In the genomic region with DNA sequence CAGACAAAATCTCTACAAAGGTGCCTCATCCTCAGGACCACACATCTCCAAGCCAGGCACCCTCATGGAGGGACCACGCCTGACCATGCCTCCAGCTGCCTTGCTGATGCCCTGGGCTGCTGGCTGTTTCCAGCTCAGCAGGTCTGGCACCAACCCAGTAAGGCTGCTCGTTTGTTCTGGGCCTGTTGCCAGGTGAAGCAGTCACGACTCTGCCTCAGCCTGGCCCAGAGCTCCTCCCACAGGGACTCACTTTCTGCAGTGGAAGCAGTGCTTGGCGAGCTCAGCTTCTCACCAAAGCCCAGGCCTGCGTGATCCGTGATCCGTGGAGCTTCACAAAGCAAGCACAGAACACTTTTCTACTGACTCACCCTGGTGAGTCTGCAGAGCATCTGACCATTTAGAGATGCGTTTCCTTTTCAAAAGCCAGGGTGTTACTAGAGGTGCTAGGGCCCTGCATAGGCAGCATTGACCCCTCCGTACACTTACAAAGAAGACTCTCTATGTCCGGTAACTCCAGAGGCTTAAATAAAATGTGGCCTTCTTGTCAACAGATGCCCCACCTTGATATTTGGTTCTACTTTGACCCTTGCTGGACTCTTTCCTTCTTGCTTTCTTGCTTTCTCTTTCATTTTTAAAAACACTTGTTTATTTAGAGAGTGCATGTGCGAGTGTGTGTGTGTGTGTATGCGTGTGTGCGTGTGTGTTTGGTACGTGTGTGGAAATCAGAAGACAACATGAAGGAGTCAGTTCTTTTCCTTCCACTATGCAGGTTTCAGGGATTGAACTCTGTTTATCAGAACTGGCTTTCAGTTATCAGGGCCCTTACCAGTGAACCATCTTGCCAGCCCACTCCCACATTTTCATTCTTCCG, we compare ENCODE assay signal across 8 mouse cellular contexts. TPM values are rescaled to one million over a fixed set of nuclear protein-coding genes. Genes with fewer than 3 reads are reported as not detected.
A peak's percentile ranks its signal among the peaks of the same experiment; 100 is the strongest.
DNase-seq lines count a peak whose midpoint lies in the region; ATAC-seq and TF ChIP-seq lines count a peak whose summit lies in the region.

No protein-coding gene starts in this region.

- H3K4me3 ChIP-seq in forebrain, embryonic 11.5 days (ENCODE audit: low read depth, low read length) = no peak overlapping the region
- no peak overlapping the region for H3K4me3 ChIP-seq in forebrain, embryonic 10.5 days
- H3K4me3 ChIP-seq in intestine, embryonic 14.5 days (ENCODE audit: low read depth, low read length) = no peak overlapping the region
- no peak overlapping the region for H3K4me3 ChIP-seq in left cerebral cortex, adult 2 months
- H3K4me3 ChIP-seq in midbrain, embryonic 13.5 days (replicated peaks) = no peak overlapping the region
- peak overlapping the region; percentile 5; the same call in 1 of the 2 replicates for H3K4me3 ChIP-seq in spleen, adult 2 months (ENCODE audit: extremely low read depth, insufficient read depth, insufficient read length)

- intact Hi-C loops in left cerebral cortex, adult 2 months (cut with DNase I) = loop anchor here (1.0 to 10.0 kb wide), 2 partner anchors 332 to 461 kb away; no protein-coding TSS in a partner anchor

- 0 out of 2 replicates have a peak, but pooled peaks have one; percentile 44 for ATAC-seq in forebrain, embryonic 11.5 days (replicated peaks; ENCODE audit: low FRiP score)
- peak; percentile 81 for ATAC-seq in intestine, embryonic 14.5 days (replicated peaks; ENCODE audit: low FRiP score, low TSS enrichment, low read depth)
- peak; percentile 94 for ATAC-seq in midbrain, embryonic 13.5 days

- peak; percentile 57 for DNase-seq in forebrain, embryonic 11.5 days (ENCODE audit: low spot score)
- no peak for DNase-seq in forebrain, embryonic 10.5 days (ENCODE audit: extremely low spot score, low spot score)
- peak; percentile 84 to 91 for DNase-seq in cerebellum, postnatal 14 days
- DNase-seq in gastrocnemius, postnatal 4 days (ENCODE audit: low spot score in 2 of 2) = peak; percentile 72 to 91
- peak; percentile 83 for DNase-seq in intestine, embryonic 14.5 days (ENCODE audit: low spot score)
- DNase-seq in left cerebral cortex, adult 2 months (ENCODE audit: extremely low spot score in 1 of 2, low spot score in 2 of 2) = peak; percentile 87 to 90
- DNase-seq in spleen, adult 2 months (ENCODE audit: low read depth in 1 of 2, low spot score in 2 of 2) = peak in 1 of 2 experiments; percentile 60

- peaks cover 3% of the 10 kb centered on the region; the same call in 1 of the 2 replicates for H3K36me3 ChIP-seq in forebrain, embryonic 11.5 days (ENCODE audit: control insufficient read depth, insufficient read depth, low read length)
- H3K36me3 ChIP-seq in forebrain, embryonic 10.5 days (replicated peaks) = peaks cover 100% of the 10 kb centered on the region
- H3K36me3 ChIP-seq in intestine, embryonic 14.5 days (ENCODE audit: control insufficient read depth, insufficient read depth, low read length) = peaks cover 76% of the 10 kb centered on the region
- H3K36me3 ChIP-seq in midbrain, embryonic 13.5 days = peaks cover 87% of the 10 kb centered on the region
- H3K36me3 ChIP-seq in spleen, adult 2 months (ENCODE audit: control insufficient read depth, insufficient read depth, low read length) = no peaks in the 10 kb centered on the region

- H3K27me3 ChIP-seq in forebrain, embryonic 11.5 days (ENCODE audit: control insufficient read depth, insufficient read depth, low read length) = no peaks in the 10 kb centered on the region
- no peaks in the 10 kb centered on the region for H3K27me3 ChIP-seq in forebrain, embryonic 10.5 days (ENCODE audit: poor library complexity, severe bottlenecking)
- H3K27me3 ChIP-seq in intestine, embryonic 14.5 days (replicated peaks; ENCODE audit: control insufficient read depth, insufficient read depth, low read length) = no peaks in the 10 kb centered on the region
- no peaks in the 10 kb centered on the region for H3K27me3 ChIP-seq in midbrain, embryonic 13.5 days
- no peaks in the 10 kb centered on the region for H3K27me3 ChIP-seq in spleen, adult 2 months (ENCODE audit: control insufficient read depth, insufficient read depth, low read length)

- WGBS in forebrain, embryonic 11.5 days = 81% methylated on average over 15 of the region's 15 CpGs
- 88% methylated on average over 15 of the region's 15 CpGs for WGBS in forebrain, embryonic 10.5 days
- 60% methylated on average over 15 of the region's 15 CpGs for WGBS in intestine, embryonic 14.5 days
- 71% methylated on average over 15 of the region's 15 CpGs for WGBS in midbrain, embryonic 13.5 days
- WGBS in spleen, adult 2 months = 34% methylated on average over 15 of the region's 15 CpGs

- H3K9me3 ChIP-seq in forebrain, embryonic 11.5 days (ENCODE audit: control insufficient read depth, low read length) = no peaks in the 10 kb centered on the region
- H3K9me3 ChIP-seq in forebrain, embryonic 10.5 days = no peaks in the 10 kb centered on the region
- H3K9me3 ChIP-seq in intestine, embryonic 14.5 days (ENCODE audit: control insufficient read depth, low read length) = no peaks in the 10 kb centered on the region
- no peaks in the 10 kb centered on the region for H3K9me3 ChIP-seq in midbrain, embryonic 13.5 days

- H3K9ac ChIP-seq in forebrain, embryonic 11.5 days (ENCODE audit: low read length) = no peak overlapping the region
- H3K9ac ChIP-seq in intestine, embryonic 14.5 days (ENCODE audit: low read length) = no peak overlapping the region
- no peak overlapping the region for H3K9ac ChIP-seq in midbrain, embryonic 13.5 days (replicated peaks)

- TF ChIP-seq CTCF in left cerebral cortex, adult 2 months (IDR thresholded peaks at IDR 0.05) = no peak
- TF ChIP-seq CTCF in spleen, adult 2 months (IDR thresholded peaks at IDR 0.05; ENCODE audit: extremely low read depth, insufficient read depth, insufficient read length, insufficient replicate concordance) = no peak

- H3K4me2 ChIP-seq in forebrain, embryonic 11.5 days (ENCODE audit: low read depth, low read length, severe bottlenecking) = no peak overlapping the region
- no peak overlapping the region for H3K4me2 ChIP-seq in intestine, embryonic 14.5 days (ENCODE audit: low read length)
- no peak overlapping the region for H3K4me2 ChIP-seq in midbrain, embryonic 13.5 days (replicated peaks)

- H3K27ac ChIP-seq in forebrain, embryonic 11.5 days (ENCODE audit: low read depth, low read length) = no peak overlapping the region
- no peak overlapping the region for H3K27ac ChIP-seq in forebrain, embryonic 10.5 days
- H3K27ac ChIP-seq in intestine, embryonic 14.5 days (ENCODE audit: low read depth) = 0 out of 2 replicates have a peak overlapping the region, but pooled peaks have one; percentile 0
- peak overlapping the region; percentile 87 for H3K27ac ChIP-seq in left cerebral cortex, adult 2 months
- H3K27ac ChIP-seq in midbrain, embryonic 13.5 days = peak overlapping the region; percentile 47; the same call in 1 of the 2 replicates
- peak overlapping the region; percentile 57 for H3K27ac ChIP-seq in spleen, adult 2 months (ENCODE audit: insufficient read depth, low read length)

- TF ChIP-seq POLR2A in spleen, adult 2 months (IDR thresholded peaks at IDR 0.05; ENCODE audit: low read depth, low read length) = no peak

- H3K4me1 ChIP-seq in forebrain, embryonic 11.5 days (replicated peaks; ENCODE audit: control insufficient read depth, insufficient read depth, low read length) = no peaks in the 10 kb centered on the region
- H3K4me1 ChIP-seq in forebrain, embryonic 10.5 days = peaks cover 9% of the 10 kb centered on the region
- peaks cover 3% of the 10 kb centered on the region; the same call in 1 of the 2 replicates for H3K4me1 ChIP-seq in intestine, embryonic 14.5 days (replicated peaks; ENCODE audit: control insufficient read depth, insufficient read depth, low read length)
- 0 out of 2 replicates have a peak, but pooled peaks cover 3% of the 10 kb centered on the region for H3K4me1 ChIP-seq in midbrain, embryonic 13.5 days (replicated peaks)
- H3K4me1 ChIP-seq in spleen, adult 2 months (ENCODE audit: control insufficient read depth, insufficient read depth, insufficient read length) = peaks cover 32% of the 10 kb centered on the region; the same call in 1 of the 2 replicates

RNA-seq across cellular contexts. Expression of gene Mpeg1, which starts 15.0 kb away (rescaled TPM):
- polyA plus RNA-seq in forebrain, embryonic 11.5 days (2014; fragmentation: Nextera tagmentation; extraction: Ambion mirVana) = 0.28 and 0.41 TPM in 2 replicates
- 0.11 and 0.17 TPM in 2 replicates for polyA plus RNA-seq in forebrain, embryonic 10.5 days (2016; fragmentation: Nextera tagmentation; extraction: Ambion mirVana)
- 1 to 10 TPM; 3.7 to 3.9 TPM for total RNA-seq in gastrocnemius, postnatal 4 days (2021)
- 0.97 and 1.1 TPM in 2 replicates for polyA plus RNA-seq in intestine, embryonic 14.5 days (2014; fragmentation: Nextera tagmentation; extraction: Ambion mirVana)
- 1 to 10 TPM; 6.8 to 7.4 TPM for total RNA-seq in left cerebral cortex, adult 2 months (2021)
- polyA plus RNA-seq in midbrain, embryonic 13.5 days (2015; fragmentation: Nextera tagmentation; extraction: Ambion mirVana) = 0.54 and 0.57 TPM in 2 replicates
- 30.5 and 41.7 TPM in 2 replicates for polyA plus RNA-seq in spleen, adult 2 months (2012; rRNA removed)

RNA-seq across cellular contexts. Expression of gene Dtx4, which starts 25.6 kb away (rescaled TPM):
- 39.8 and 40.2 TPM in 2 replicates for polyA plus RNA-seq in forebrain, embryonic 11.5 days (2014; fragmentation: Nextera tagmentation; extraction: Ambion mirVana)
- polyA plus RNA-seq in forebrain, embryonic 10.5 days (2016; fragmentation: Nextera tagmentation; extraction: Ambion mirVana) = 31.7 and 34.3 TPM in 2 replicates
- total RNA-seq in gastrocnemius, postnatal 4 days (2021) = 10 to 100 TPM; 33.2 to 37.5 TPM
- 27.4 and 28.8 TPM in 2 replicates for polyA plus RNA-seq in intestine, embryonic 14.5 days (2014; fragmentation: Nextera tagmentation; extraction: Ambion mirVana)
- 10 to 100 TPM; 36.0 to 36.3 TPM for total RNA-seq in left cerebral cortex, adult 2 months (2021)
- polyA plus RNA-seq in midbrain, embryonic 13.5 days (2015; fragmentation: Nextera tagmentation; extraction: Ambion mirVana) = 36.6 and 40.7 TPM in 2 replicates
- 4.3 TPM in 2 replicates for polyA plus RNA-seq in spleen, adult 2 months (2012; rRNA removed)

RNA-seq across cellular contexts. Expression of gene Pfpl, which starts 47.9 kb away (rescaled TPM):
- polyA plus RNA-seq in forebrain, embryonic 11.5 days (2014; fragmentation: Nextera tagmentation; extraction: Ambion mirVana) = not detected in 2 replicates
- polyA plus RNA-seq in forebrain, embryonic 10.5 days (2016; fragmentation: Nextera tagmentation; extraction: Ambion mirVana) = not detected in 2 replicates
- total RNA-seq in gastrocnemius, postnatal 4 days (2021) = not detected
- not detected in 2 replicates for polyA plus RNA-seq in intestine, embryonic 14.5 days (2014; fragmentation: Nextera tagmentation; extraction: Ambion mirVana)
- not detected for total RNA-seq in left cerebral cortex, adult 2 months (2021)
- polyA plus RNA-seq in midbrain, embryonic 13.5 days (2015; fragmentation: Nextera tagmentation; extraction: Ambion mirVana) = not detected in 2 replicates
- polyA plus RNA-seq in spleen, adult 2 months (2012; rRNA removed) = not detected in 2 replicates

RNA-seq across cellular contexts. Expression of gene Olfr1441, which starts 58.4 kb away (rescaled TPM):
- not detected in 2 replicates for polyA plus RNA-seq in forebrain, embryonic 11.5 days (2014; fragmentation: Nextera tagmentation; extraction: Ambion mirVana)
- not detected in 2 replicates for polyA plus RNA-seq in forebrain, embryonic 10.5 days (2016; fragmentation: Nextera tagmentation; extraction: Ambion mirVana)
- total RNA-seq in gastrocnemius, postnatal 4 days (2021) = not detected
- polyA plus RNA-seq in intestine, embryonic 14.5 days (2014; fragmentation: Nextera tagmentation; extraction: Ambion mirVana) = not detected in 2 replicates
- total RNA-seq in left cerebral cortex, adult 2 months (2021) = not detected
- polyA plus RNA-seq in midbrain, embryonic 13.5 days (2015; fragmentation: Nextera tagmentation; extraction: Ambion mirVana) = not detected in 2 replicates
- polyA plus RNA-seq in spleen, adult 2 months (2012; rRNA removed) = not detected in 2 replicates

Comparison
In these comparisons a context has a peak if more than half of its experiments do, and no peak if none do; other contexts are left out.
1. ATAC-seq: peak in every context shown above with its lines; median percentile 94 in midbrain, embryonic 13.5 days; 81 in intestine, embryonic 14.5 days; 44 in forebrain, embryonic 11.5 days.
2. H3K27ac ChIP-seq: peak in intestine, embryonic 14.5 days (single experiment), left cerebral cortex, adult 2 months (single experiment), midbrain, embryonic 13.5 days (single experiment) and spleen, adult 2 months (single experiment); none in forebrain, embryonic 11.5 days (single experiment) and forebrain, embryonic 10.5 days (single experiment).
3. RNA of gene Mpeg1, which starts 15.0 kb away (polyA plus RNA-seq): 30.5 to 41.7 TPM in spleen, adult 2 months; 0.97 to 1.1 TPM in intestine, embryonic 14.5 days, 0.54 to 0.57 TPM in midbrain, embryonic 13.5 days, 0.28 to 0.41 TPM in forebrain, embryonic 11.5 days and 0.11 to 0.17 TPM in forebrain, embryonic 10.5 days; every median in the first group is over 10 times any median in the second.